Mouse (Mus musculus) liver, embryonic 14.5 days (tissue): Measurements from ENCODE around the gene Smap2.

Experiments used
- CTCF ChIP-seq: IDR thresholded peaks from 2 replicates; pipeline ENCODE4 v1.5.1; 2016; ENCODE audit warnings: antibody characterized with exemption, low read depth, control low read depth
- EP300 ChIP-seq: IDR thresholded peaks from 2 replicates; pipeline ENCODE4 v1.6.1; 2016; ENCODE audit warnings: antibody characterized with exemption, low read depth

DNA sequence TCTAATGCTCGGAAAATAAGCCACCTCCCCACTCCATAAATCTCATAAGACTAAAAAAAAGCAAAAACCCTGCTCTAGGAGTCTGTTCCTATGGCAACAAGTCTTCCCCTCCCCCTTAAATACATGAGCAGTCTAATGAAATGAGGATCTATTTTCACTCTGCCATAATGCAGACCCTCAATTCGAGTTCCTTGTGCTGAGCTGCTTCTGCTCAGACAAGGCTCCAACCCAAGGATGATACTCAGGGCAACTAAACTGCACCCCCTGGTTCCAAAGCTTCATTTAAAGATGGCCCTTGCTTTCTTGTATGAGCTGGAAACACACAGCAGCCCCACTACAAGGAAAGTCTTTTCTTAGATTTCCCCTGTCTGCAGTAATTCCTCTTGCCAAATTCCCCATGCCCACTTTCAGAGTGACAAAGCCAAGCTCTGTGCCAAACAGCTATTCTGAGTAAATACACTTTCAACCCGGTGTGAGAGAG, 13.4 kb downstream of the Smap2 start:
- TF ChIP-seq CTCF (no peak), EP300 (no peak)
